Mouse (Mus musculus): ENCODE data around the gene Olfr157.
A peak's percentile ranks its signal among the peaks of the same experiment; 100 is the strongest.

Olfr157 gene

DNA sequence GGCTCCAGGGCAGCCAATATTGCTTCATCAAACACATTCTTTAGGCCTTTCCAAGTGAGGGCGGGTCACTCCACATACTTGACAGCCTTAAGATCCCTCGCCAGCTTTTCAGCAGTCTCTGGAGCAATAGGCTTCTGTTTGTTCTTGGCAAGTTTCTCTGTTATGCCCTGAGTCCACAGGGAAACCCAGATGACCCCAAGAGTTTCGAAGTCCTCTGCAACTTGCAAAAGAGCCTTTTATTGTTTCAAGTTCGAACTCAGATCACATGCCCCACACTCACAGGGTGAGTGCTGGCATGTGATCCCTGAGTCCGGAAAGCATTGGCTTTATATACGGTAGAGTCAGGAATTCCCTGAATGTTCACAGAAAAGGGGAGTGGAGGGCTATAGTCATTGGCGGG is 41.1 kb downstream of the Olfr157 start:
- DNase-seq (ENCODE audit: low read depth, low spot score), result peak; percentile 77

DNA sequence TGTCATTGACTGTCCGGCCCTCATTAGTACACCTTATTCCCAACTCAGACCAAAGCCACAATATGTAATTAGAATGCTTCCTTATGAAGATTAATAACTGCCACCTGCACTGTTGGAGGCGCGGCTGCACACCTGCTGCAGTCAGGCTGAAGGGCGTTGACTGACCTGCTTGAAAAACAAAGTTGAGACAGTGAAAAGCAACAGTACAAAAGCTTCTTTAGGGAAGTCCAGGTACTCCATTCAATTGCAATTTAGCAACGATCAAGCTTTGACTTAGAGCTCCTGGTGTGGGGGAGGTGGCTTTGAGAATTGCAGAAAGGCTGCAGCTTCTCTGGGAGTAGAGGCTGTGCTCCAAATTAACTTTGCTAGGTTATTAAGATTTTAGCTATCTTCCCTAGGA is 44.2 kb downstream of the Olfr157 start:
- peak; percentile 87 for DNase-seq (ENCODE audit: low read depth, low spot score)

DNA sequence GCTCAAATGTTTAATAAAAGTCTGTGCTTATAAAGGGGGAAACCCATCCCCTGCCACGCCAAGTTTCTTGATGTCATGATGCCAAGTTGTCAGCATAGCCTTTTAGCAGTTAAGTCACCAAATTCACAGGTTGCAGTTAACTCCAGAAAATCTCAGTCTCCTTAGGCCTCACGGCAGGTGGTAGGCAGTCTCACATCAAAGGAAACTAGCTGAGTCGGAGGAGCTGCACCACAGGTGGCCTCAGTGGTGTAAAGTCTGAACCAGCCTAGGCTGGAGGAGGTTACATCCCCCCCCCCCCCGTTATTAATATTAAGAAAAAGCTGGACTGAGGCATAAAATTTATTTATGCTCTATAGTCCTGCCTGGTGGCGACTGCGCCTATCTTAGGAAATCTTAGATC is 44.7 kb downstream of the Olfr157 start:
- DNase-seq (ENCODE audit: low read depth, low spot score), result peak; percentile 89
